Mouse (Mus musculus) bone marrow, adult 2 months (tissue): ENCODE data around the gene Tm7sf2.

ENCODE experiments used
- CTCF ChIP-seq: fragments of 200-500 bp; IDR thresholded peaks from 2 replicates; pipeline ENCODE4 v1.5.1; 2011; ENCODE audit warnings: low read length, control low read depth; ENCODE audit not compliant: control insufficient read depth, insufficient read depth
- POLR2A ChIP-seq: fragments of 200-500 bp; IDR thresholded peaks from 2 replicates; pipeline ENCODE4 v1.6.1; 2011; ENCODE audit warnings: low read depth, mild to moderate bottlenecking, control low read depth, low read length, borderline replicate concordance; ENCODE audit not compliant: control insufficient read depth

- TF ChIP-seq POLR2A (no peak), CTCF (no peak)
Measured at GRCm38 (mm10) chr19:6030520-6031280, 37.5 kb downstream of the Tm7sf2 start.
